Mouse (Mus musculus): ENCODE measurements around the gene Arhgef38.

- TF ChIP-seq CTCF (IDR thresholded peaks at IDR 0.05; ENCODE audit: low read depth, low read length) (no peak), POLR2AphosphoS5 (IDR thresholded peaks at IDR 0.05; ENCODE audit: insufficient replicate concordance, low read depth, low read length) (no peak), GATA1 (IDR thresholded peaks at IDR 0.05; ENCODE audit: borderline replicate concordance, low read length) (no peak)
Measured at GRCm38 (mm10) chr3:133154683-133155082, 80.1 kb downstream of the Arhgef38 start.

Measured in G1E (cell line).